Mouse (Mus musculus): ENCODE results near the gene Mcmbp. TPM values are rescaled to one million over a fixed set of nuclear protein-coding genes. Genes with fewer than 3 reads are reported as not detected.
A peak's percentile ranks its signal among the peaks of the same experiment; 100 is the strongest.

The Mcmbp gene
- total and polyA plus RNA-seq, 3 experiments, result 44.6 to 91.1 TPM; not detected in 1

DNA sequence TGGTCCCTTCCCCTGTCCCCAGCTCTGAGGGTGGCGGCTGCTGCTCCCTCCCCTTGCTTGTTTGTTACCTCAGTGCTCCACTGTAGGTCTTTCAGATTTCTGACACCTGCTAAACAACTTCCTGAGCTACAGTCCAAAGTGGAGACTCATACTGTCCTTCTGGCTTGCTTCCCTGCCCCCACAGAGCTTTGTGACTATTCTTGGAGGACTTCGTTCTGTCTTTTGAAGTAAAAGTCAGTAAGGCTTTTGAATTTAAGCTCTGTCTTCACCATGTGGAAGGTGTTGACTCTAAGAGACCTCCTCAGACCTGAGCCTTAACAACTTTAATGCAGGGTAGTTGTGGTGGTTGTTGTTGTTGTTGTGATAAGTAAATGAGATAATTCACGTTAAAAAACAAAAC is 61.7 kb downstream of the Mcmbp start:
- no peaks in the 10 kb centered on the region for H3K9me3 ChIP-seq (replicated peaks; ENCODE audit: insufficient read depth, low read length)
- no peaks in the 10 kb centered on the region for H3K4me1 ChIP-seq (ENCODE audit: control insufficient read depth in 1 of 2, insufficient read depth in 2 of 2, low read length in 2 of 2)
- no peak for DNase-seq (ENCODE audit: low read depth, low spot score)
- no peak overlapping the region for H3K27ac ChIP-seq (ENCODE audit: control insufficient read depth, low read depth, low read length)
- no peaks in the 10 kb centered on the region for H3K27me3 ChIP-seq (ENCODE audit: control insufficient read depth in 1 of 2, insufficient read depth in 2 of 2, low read length in 2 of 2)
- H3K36me3 ChIP-seq (ENCODE audit: control insufficient read depth in 1 of 2, insufficient read depth in 2 of 2, low read length in 2 of 2), result no peaks in the 10 kb centered on the region; a peak in 1 of 4 replicates
- TF ChIP-seq BHLHE40 (IDR thresholded peaks at IDR 0.05; ENCODE audit: borderline replicate concordance, low read depth, low read length) (no peak), CTCF (IDR thresholded peaks at IDR 0.05 in 2 of 3, conservative IDR thresholded peaks at IDR 0.05 in 1 of 3; ENCODE audit: control insufficient read depth in 1 of 3, insufficient read depth in 1 of 3, low read depth in 2 of 3, low read length in 3 of 3, poor library complexity in 1 of 3, severe bottlenecking in 1 of 3) (no peak), TBP (IDR thresholded peaks at IDR 0.05; ENCODE audit: low read depth, low read length) (no peak), SIN3A (IDR thresholded peaks at IDR 0.05; ENCODE audit: low read length) (no peak), ELF1 (IDR thresholded peaks at IDR 0.05; ENCODE audit: low read depth, low read length) (no peak), USF2 (IDR thresholded peaks at IDR 0.05; ENCODE audit: borderline replicate concordance in 1 of 2, insufficient read depth in 1 of 2, low read depth in 1 of 2, low read length in 2 of 2) (no peak), MYB (IDR thresholded peaks at IDR 0.05; ENCODE audit: low read depth, low read length) (no peak), POLR2AphosphoS2 (IDR thresholded peaks at IDR 0.05; ENCODE audit: low read length) (no peak), POLR2A (IDR thresholded peaks at IDR 0.05; ENCODE audit: control insufficient read depth in 1 of 2, insufficient read depth in 1 of 2, low read depth in 1 of 2, low read length in 2 of 2, poor library complexity in 1 of 2) (no peak), RAD21 (IDR thresholded peaks at IDR 0.05; ENCODE audit: low read depth, low read length) (no peak), GATA1 (IDR thresholded peaks at IDR 0.05; ENCODE audit: low read depth, low read length) (no peak)
- H3K4me3 ChIP-seq (ENCODE audit: control insufficient read depth in 1 of 2, insufficient read depth in 1 of 2, low read depth in 2 of 2, low read length in 2 of 2), result no peak overlapping the region
- no peak overlapping the region for H3K9ac ChIP-seq (ENCODE audit: control insufficient read depth, low read depth, low read length, poor library complexity, severe bottlenecking)
- no peaks in the 10 kb centered on the region for H3K79me2 ChIP-seq (ENCODE audit: control insufficient read depth, insufficient read depth, low read length, poor library complexity)

DNA sequence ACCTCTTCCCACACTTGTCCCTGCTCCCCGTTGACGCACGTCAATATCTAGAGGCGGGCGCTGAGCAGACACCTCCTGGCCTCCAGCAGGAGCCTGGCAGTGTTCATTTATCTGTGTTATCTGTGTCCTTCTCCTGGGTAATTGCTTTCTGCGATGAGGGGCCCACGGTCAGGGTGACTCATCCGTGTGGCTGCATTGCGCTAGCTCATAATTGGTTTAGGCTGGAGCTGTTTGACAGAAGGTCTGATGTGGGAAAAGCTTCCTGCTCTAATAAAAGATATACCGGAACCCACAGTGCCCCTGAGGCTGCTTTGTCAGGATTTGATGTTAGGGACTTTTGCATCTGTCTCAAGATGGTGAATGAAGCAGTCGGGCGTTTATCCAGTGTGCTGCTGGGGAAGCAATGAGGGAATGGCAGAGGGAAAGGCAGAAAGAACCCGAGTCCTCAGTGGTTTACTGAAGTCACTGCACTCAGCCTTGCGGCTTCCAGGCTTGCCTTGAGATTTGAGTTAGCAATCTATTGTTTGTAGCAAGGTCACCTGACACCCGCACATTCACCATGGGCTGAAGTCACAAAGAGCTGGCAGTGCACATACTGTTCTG is 67.8 kb downstream of the Mcmbp start:
- peak overlapping the region; percentile 44 for H3K9ac ChIP-seq (ENCODE audit: control insufficient read depth, low read depth, low read length, poor library complexity, severe bottlenecking)
- TF ChIP-seq MYC (IDR thresholded peaks at IDR 0.05; ENCODE audit: low read depth, low read length), result peak; percentile 79
- peak; percentile 87; the same call in 1 of the 2 replicates for TF ChIP-seq RCOR1 (IDR thresholded peaks at IDR 0.05; ENCODE audit: low read depth, low read length)
- 0 out of 2 replicates have a peak, but pooled peaks have one; percentile 34 for TF ChIP-seq HCFC1 (IDR thresholded peaks at IDR 0.05; ENCODE audit: low read depth, low read length)
- peak; percentile 58 for TF ChIP-seq MAX (IDR thresholded peaks at IDR 0.05; ENCODE audit: low read length)
- peak; percentile 83 to 87 for TF ChIP-seq EP300 (IDR thresholded peaks at IDR 0.05; ENCODE audit: low read depth in 1 of 2, low read length in 2 of 2)
- TF ChIP-seq CHD2 (IDR thresholded peaks at IDR 0.05; ENCODE audit: low read length), result no peak
- TF ChIP-seq MEF2A (IDR thresholded peaks at IDR 0.05; ENCODE audit: extremely low read depth, insufficient replicate concordance, low read depth, low read length, poor library complexity, severe bottlenecking), result no peak
- TF ChIP-seq JUND (IDR thresholded peaks at IDR 0.05; ENCODE audit: low read depth, low read length), result peak; percentile 94
- no peak for TF ChIP-seq ZMIZ1 (IDR thresholded peaks at IDR 0.05; ENCODE audit: low read depth, low read length)
- peak; percentile 89 for TF ChIP-seq ETS1 (IDR thresholded peaks at IDR 0.05; ENCODE audit: low read depth, low read length)
- no peak for TF ChIP-seq NELFE (IDR thresholded peaks at IDR 0.05; ENCODE audit: low read depth, low read length)
- TF ChIP-seq MXI1 (IDR thresholded peaks at IDR 0.05; ENCODE audit: low read depth, low read length), result peak; percentile 51
- no peak for TF ChIP-seq TBP (IDR thresholded peaks at IDR 0.05; ENCODE audit: low read depth, low read length)
- TF ChIP-seq UBTF (IDR thresholded peaks at IDR 0.05; ENCODE audit: borderline replicate concordance, insufficient read depth, low read depth, low read length), result no peak
- TF ChIP-seq BHLHE40 (IDR thresholded peaks at IDR 0.05; ENCODE audit: borderline replicate concordance, low read depth, low read length), result peak; percentile 44; the same call in 1 of the 2 replicates
- TF ChIP-seq TCF12 (IDR thresholded peaks at IDR 0.05; ENCODE audit: low read depth, low read length), result peak; percentile 82
- peak; percentile 74 for TF ChIP-seq USF1 (IDR thresholded peaks at IDR 0.05; ENCODE audit: low read depth, low read length)
- no peak for TF ChIP-seq SMC3 (IDR thresholded peaks at IDR 0.05; ENCODE audit: low read depth, low read length)
- no peak for TF ChIP-seq USF2 (IDR thresholded peaks at IDR 0.05; ENCODE audit: borderline replicate concordance in 1 of 2, insufficient read depth in 1 of 2, low read depth in 1 of 2, low read length in 2 of 2)
- no peak for TF ChIP-seq RAD21 (IDR thresholded peaks at IDR 0.05; ENCODE audit: low read depth, low read length)
- peak; percentile 69 for TF ChIP-seq TAL1 (IDR thresholded peaks at IDR 0.05; ENCODE audit: low read length)
- TF ChIP-seq E2F4 (IDR thresholded peaks at IDR 0.05; ENCODE audit: borderline replicate concordance, low read depth, low read length), result no peak
- 0 out of 2 replicates have a peak, but pooled peaks have one; percentile 27 for TF ChIP-seq ELF1 (IDR thresholded peaks at IDR 0.05; ENCODE audit: low read depth, low read length)
- TF ChIP-seq GATA1 (IDR thresholded peaks at IDR 0.05; ENCODE audit: low read depth, low read length), result peak; percentile 89
- TF ChIP-seq ZC3H11A (IDR thresholded peaks at IDR 0.05; ENCODE audit: low read depth, low read length), result no peak

More for the DNA sequence above, 67.8 kb downstream of the Mcmbp start:
- H3K79me2 ChIP-seq (ENCODE audit: control insufficient read depth, insufficient read depth, low read length, poor library complexity), result no peaks in the 10 kb centered on the region
- peak overlapping the region; percentile 10 to 41 for H3K4me3 ChIP-seq (ENCODE audit: control insufficient read depth in 1 of 2, insufficient read depth in 1 of 2, low read depth in 2 of 2, low read length in 2 of 2)
- H3K9me3 ChIP-seq (replicated peaks; ENCODE audit: insufficient read depth, low read length), result no peaks in the 10 kb centered on the region
- DNase-seq (ENCODE audit: low read depth, low spot score), result peak; percentile 89
- peaks cover 0 to 17% of the 10 kb centered on the region in 2 experiments; a peak in 2 of 4 replicates for H3K36me3 ChIP-seq (ENCODE audit: control insufficient read depth in 1 of 2, insufficient read depth in 2 of 2, low read length in 2 of 2)
- H3K27ac ChIP-seq (ENCODE audit: control insufficient read depth, low read depth, low read length), result peak overlapping the region; percentile 84
- H3K4me1 ChIP-seq (ENCODE audit: control insufficient read depth in 1 of 2, insufficient read depth in 2 of 2, low read length in 2 of 2), result peaks cover 4 to 17% of the 10 kb centered on the region in 2 experiments; a peak in 2 of 4 replicates
- no peaks in the 10 kb centered on the region for H3K27me3 ChIP-seq (ENCODE audit: control insufficient read depth in 1 of 2, insufficient read depth in 2 of 2, low read length in 2 of 2)
